Mouse (Mus musculus): ENCODE data around the gene Fam193b.
"Not testable (repeated sequence)": the region's sequence is repeated elsewhere in the genome, so short reads cannot be mapped to it uniquely, and the experiment has no call there.

Fam193b gene

DNA sequence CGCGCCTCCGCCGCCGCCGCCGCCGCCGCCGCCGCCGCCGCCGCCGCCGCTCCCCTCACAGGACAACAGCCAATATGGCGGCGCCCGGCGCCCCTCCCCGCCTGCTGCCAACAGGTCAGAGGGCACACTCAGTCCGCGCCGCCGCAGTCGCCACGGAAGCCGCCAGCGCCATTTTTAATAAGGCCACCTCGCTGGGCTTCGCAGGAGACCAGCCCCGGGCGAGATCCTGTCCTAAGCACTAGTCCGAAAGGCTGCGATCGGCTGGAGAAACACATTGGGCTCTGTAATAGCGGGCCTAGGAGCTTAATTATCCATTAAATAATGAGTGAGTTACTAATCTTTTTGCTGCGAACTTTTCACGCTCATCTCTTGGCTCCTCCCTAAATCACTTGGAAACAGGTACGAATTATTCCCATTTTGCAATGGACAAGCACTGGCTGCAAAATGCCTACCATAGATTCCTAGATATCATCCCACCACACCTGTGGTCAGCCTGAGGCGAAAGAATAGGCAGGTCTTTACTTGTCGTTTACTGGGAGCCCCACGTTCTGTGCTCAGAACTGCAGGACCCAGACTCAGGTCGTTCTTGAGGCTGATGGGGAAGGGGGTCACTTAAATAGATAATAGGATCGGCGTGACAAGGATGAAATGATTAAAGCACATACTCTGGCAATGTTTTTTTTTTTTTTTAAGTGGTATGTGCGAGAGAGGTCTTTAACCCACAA is at the start of gene Fam193b:
Gene Fam193b, minus strand, starts transcription at position 94 of the 725 bp plus-strand sequence.
- in situ Hi-C loops (cut with MboI, MseI): no loop called here

DNA sequence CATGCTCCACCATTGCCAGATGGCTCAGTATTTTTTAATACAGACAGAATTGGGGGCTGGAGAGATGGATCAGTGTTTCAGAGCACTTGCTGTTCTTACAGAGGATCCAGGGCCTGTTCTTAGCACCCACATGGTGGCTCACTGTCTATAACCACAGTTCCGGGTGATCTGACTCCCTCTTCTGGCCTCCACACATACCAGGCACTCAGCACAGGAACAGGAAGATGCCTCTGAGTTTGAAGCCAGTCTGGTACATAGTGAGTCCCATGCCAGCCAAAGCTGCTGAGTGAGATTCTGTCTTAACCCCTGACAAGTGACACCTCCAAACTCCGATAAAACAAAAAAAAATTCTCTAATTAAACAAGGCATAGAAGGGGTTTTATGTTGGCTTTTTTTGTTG is 49.4 kb upstream of the Fam193b start:
- in situ Hi-C loops (cut with MboI, MseI): no loop called here

DNA sequence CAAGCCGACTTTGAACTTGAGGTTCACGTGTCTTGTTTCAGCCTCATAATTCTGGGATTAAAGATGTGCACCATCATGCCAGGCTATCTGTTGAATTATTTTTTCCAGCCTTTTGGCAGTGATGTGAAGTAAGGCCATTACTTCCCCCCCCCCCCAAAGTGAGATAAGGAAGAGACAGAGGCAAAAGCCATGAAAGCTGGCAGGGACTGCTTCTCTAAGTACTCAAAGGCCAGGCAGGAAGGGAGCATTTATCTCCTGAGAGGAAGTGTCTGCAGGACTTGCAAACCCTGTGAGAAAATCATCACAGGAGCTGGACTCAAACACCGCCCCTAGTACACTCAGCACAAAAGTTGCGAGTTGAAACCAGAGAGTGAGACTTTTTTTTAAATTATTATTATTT is 48.4 kb upstream of the Fam193b start:
- in situ Hi-C loops (cut with MboI, MseI): no loop called here

DNA sequence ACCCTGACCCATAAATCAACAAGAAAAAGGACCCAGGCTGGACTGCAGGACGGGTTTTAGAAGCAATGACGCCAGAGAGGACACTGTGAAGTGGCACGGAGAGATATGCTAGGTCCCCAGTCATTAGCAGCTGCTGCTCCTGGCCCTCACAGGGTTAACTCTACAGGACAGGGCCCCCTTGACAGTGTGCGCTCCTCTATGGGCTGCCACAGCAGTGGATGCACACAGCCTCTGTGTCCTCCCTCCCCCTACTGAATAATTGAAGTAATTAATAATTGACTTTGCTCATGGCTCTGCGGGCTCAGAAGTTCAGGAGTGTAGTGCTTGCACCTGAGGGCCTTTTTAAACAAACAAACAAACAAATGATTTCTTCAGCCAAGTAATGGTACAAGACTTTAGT is 42.6 kb upstream of the Fam193b start:
- in situ Hi-C loops (cut with MboI, MseI): no loop called here

DNA sequence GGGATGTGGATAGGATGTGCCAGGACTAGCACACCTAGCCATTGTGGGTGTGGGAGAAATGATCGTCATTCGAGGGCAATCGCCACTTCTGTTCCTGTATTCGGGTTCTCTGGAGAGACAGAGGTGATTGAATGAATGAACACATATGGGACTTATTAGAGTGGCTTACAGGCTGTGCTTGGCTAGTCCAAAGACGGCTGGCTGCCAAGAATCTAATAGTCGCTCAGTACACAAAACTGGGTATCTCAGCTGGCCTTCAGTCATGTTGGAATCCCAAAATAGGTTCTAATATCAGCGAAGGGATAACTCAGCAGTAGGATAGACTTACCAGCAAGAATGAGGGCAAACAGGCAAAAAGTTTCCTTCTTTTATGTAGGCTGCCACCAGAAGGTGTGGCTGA is 41.1 kb upstream of the Fam193b start:
- in situ Hi-C loops (cut with MboI, MseI): no loop called here

DNA sequence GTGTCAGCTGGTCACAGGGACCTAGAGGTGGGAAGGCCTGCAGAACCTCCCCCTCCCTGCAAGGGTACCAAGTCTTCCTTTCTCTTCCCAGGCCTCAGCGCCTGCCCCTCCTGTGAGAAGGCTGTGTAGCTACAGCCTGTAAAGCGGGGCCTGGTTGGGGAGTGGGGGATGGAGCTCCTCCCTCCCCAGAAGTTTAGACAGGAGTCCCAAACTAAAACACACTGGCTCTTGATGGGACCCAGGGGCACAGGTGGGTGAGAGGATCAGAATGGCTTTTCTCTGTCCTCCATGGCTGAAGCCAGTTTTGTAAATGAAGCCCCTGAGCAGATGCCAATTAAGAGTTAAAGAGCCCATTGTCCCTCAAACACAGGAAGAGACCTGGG is 36.7 kb upstream of the Fam193b start:
- in situ Hi-C loops (cut with MboI, MseI): no loop called here

DNA sequence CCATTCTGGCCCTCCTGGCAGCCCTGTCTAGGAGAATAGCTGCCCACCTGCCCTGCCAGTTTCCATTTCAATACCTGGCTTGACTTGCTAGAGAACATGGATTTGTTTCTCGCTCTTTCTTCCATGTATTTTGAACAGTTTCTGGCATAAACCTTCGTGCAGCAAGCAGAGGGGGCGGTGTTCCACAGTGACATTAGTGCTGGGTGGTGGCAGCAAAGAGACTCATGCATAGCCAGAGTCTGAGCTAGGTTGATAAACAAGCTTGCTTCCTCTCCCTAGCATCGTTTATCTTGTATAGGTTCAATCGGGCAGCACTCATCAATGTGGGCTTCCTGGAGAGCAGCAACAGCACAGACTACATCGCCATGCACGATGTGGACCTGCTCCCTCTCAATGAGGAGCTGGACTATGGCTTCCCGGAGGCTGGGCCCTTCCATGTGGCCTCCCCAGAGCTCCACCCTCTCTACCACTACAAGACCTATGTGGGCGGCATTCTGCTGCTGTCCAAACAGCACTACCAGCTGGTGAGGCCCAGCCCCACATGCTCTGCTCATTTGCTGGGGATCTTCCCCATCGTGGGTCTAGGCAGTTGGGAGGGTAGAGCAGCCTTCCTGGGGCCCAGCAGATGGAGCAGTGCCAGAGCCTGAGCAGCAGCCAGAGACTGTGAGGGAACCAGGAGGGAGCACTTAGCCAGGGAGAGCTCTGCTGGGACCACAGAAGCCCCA is 36.1 kb upstream of the Fam193b start:
- in situ Hi-C loops (cut with MboI, MseI): no loop called here

DNA sequence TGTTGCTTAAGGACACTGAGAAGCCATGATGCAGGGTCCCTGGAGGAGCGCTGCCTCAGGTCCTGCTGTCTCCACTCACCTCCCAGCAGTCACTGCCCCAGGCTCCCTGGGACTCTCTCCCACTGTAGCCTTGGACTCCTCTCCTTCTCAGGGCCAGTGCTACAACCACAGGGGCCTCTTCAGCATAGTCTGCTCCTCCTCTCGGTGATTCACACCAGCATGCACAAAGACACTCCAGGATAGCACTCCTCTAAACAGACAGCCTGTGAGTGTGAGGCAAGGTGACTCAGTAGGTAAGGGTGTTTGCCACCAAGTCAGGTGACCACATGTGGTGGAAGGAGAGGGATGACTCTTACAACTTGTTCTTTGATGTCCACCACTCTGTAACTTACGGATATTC is 33.7 kb upstream of the Fam193b start:
- in situ Hi-C loops (cut with MboI, MseI): loop anchor here (5.0 kb wide), 1 partner anchor 33 kb away; the partner anchor contains the start of gene Ddx46

DNA sequence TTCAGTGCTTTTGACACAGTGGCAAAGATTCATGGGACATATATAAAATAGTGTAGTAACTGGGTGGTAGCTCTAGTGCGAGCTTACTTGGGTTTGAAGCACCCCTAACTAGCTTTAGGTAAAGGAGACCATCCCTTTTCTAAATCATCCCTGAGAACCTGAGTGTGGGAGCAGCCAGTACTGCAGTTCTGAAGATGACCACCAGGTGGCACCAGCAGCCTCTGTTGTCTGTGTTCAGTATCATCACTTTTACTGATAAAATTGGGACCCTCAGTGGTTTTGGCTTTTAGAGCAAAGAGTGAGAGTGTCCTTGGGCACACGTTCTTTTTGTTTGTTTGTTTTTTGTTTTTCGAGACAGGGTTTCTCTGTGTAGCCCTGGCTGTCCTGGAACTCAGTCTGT is 30.7 kb upstream of the Fam193b start:
- in situ Hi-C loops (cut with MboI, MseI): loop anchor here (5.0 kb wide), 1 partner anchor 36 kb away; the partner anchor contains the start of gene Ddx46

DNA sequence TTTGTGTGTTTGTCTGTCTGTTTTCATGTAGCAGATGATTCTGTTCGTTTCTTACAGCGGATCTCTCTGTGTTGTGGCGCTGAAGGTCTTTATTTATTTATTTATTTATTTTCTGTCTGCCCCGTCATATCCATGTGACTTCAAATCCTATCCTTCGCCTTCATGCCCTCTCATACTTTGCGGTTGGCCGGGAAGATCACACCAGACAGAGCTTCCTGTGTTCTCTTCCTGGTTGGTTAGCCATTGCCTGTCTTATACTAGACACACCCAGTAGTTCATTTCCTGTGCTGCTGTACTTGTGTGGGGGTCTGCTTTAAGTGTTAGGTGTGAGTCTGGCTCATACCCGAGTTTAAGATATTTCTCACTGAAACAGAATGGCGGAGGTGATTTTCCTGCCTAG is 29.7 kb upstream of the Fam193b start:
- in situ Hi-C loops (cut with MboI, MseI): loop anchor here (5.0 kb wide), 1 partner anchor 37 kb away; the partner anchor contains the start of gene Ddx46

DNA sequence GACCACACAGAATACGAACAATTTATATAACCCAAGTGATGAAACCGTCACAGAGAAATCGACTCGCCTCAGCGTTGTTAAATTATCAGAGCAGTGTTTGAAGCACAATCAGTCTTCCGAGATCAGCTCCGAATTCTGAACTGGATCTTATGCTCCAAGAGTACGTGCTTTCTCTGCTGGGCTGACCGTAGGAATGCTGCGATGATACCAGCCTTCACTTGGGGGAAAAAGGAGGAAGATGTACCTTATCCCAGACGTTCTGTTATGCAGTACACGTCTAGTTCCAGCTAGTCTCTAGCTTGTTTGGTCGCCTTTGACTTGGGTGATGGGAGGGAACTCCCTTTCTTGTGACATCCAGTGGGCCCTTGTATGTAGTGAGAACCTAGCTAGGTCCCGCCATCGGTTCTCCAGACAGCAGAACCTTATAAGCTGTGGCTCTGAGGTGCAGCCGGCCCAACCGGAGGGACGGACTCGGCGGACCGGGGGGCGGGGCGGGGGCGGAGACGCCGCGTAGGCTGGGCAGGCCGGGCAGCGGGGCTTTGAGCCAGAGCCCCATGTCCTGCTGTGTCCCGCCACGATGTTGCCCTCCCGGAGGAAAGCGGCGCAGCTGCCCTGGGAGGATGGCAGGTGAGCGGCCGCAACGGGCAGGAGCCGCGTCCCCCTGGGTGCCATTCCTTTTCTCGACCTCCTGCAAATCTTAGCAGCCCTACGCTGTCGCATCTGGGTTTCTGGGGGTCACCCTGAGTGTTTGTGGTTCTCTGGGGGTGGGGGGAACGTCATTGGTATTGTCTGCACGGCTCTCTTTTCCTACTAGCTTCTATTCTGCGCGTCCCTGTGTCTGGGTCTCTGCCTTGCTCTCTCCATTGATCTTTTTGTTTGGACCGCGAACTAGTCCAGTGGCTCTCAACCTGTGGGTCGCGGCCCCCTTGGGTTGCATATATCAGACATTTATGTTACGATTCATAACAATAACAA is 28.9 kb upstream of the Fam193b start, which contains the start of gene B4galt7:
Gene B4galt7, plus strand, starts transcription at position 331 of the 975 bp plus-strand sequence.
- in situ Hi-C loops (cut with MboI, MseI): loop anchor here (5.0 kb wide), 2 partner anchors 37 to 493 kb away; partner anchors contain the start of genes Ddx46 and Zfp346

DNA sequence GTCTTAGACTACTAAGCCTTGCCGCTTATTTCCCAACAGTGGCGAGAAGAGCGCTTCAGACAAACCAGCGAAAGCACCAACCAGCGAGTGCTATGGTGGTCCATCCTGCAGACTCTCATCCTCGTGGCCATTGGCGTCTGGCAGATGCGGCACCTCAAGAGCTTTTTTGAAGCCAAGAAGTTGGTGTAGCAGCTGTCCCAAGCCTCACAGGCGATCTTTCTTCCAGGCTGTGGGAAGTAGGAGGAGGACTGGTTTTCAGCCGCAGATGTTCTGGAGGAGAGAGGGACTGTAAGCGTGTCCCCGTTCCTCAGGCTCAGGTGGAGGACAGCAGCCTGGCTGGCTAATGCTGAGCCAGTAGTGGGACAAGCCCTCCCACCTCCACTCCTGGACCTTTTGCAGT is 25.9 kb upstream of the Fam193b start:
- in situ Hi-C loops (cut with MboI, MseI): loop anchor here (5.0 kb wide), 1 partner anchor 490 kb away; the partner anchor contains the start of gene Zfp346

DNA sequence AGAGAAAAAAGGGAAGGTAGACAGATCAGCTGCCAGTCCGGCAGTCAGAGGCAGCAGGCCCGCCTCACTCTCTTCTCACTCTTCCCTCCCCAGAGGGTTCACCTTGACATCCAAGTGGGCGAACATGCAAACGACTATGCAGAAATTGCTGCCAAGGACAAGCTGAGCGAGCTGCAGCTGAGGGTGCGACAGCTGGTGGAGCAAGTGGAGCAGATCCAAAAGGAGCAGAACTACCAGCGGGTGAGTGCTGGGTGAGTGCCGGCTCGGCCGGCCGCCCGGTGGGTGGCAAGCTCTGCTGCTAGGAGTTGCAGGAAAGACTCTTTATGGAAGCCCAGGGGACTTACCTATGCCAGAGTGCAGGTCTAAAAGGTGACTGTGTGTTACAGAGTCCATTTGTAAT is 24.5 kb upstream of the Fam193b start:
- in situ Hi-C loops (cut with MboI, MseI): loop anchor here (5.0 kb wide), 1 partner anchor 488 kb away; the partner anchor contains the start of gene Zfp346

DNA sequence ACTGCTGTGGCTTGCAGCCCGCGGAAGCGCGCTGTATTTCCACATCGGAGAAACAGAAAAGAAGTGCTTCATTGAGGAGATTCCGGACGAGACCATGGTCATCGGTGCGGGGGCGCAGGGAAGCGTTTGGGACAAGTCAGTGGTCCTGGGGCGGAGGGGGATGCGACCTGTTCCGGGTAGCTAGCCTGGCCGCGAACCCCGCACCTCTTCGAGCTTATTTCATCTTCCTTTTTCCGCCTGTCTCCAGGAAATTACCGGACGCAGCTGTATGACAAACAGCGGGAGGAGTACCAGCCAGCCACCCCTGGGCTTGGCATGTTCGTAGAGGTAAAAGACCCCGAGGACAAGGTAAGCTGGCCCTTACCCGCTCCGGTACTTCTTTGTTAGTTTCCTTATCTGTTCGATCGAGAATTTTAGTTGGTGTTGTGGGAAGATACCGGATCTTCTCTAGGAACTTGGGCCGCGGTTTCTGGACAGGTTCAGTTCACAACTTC is 22.4 kb upstream of the Fam193b start:
- in situ Hi-C loops (cut with MboI, MseI): no loop called here

DNA sequence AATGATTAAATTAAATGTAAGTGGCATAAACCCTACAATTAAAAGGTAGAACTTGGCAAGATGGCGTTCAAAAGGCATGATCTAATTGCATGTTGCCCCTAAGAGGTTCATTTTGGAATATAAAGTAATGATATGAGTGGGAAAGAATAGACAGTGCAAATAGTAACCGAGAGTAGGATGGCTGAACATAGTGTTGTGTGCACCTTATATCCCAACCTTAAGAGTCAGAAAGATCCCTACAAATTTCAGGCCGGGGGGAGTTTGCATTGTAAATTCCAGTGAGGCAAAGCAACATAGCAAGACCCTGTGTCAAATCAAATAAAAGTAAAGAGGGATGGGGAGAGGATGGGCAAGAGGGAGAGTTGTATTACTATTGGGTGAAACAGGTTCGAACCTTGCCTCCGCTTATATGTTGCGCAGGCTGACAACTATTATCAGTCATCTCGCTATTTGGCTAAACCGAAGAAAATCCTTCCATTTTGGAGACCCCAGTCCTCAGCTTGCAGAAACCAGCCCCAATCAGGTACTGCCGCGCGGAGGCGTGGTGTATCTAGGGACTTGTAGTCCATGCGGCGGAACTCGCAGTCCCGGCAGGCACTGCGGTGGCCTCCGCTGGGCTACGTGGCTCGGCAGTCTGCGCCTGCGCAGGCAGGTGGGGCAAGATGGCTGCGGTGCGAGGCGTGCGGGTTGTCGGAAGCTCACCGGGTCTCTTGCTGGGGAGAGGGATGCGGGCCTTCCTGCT is 21.8 kb upstream of the Fam193b start:
- in situ Hi-C loops (cut with MboI, MseI): no loop called here

DNA sequence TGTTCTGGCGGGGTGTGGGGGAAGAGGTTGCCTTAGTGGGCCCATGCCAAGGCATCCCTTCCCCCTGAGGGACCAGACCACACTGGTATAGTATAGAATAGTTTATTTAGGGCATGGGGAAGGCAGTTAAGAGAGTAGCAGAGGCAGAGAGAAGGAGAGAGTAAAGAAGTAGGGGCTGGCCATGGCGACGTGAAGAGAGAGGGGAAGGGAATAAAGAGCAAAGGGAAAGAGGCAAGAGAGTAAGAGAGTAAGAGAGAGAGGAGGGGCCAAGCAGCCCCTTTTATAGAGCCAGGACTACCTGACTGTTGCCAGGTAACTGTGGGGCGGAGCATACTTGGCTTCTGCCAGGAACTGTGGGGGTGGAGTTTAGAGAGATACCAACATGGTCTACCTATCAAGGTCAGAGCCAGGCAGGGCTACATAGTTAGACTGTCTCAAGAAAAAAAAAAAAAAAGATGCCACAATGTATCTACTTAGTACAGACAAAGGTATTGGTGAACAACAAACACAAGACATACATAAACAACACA is 21.1 kb upstream of the Fam193b start:
- in situ Hi-C loops (cut with MboI, MseI): no loop called here

DNA sequence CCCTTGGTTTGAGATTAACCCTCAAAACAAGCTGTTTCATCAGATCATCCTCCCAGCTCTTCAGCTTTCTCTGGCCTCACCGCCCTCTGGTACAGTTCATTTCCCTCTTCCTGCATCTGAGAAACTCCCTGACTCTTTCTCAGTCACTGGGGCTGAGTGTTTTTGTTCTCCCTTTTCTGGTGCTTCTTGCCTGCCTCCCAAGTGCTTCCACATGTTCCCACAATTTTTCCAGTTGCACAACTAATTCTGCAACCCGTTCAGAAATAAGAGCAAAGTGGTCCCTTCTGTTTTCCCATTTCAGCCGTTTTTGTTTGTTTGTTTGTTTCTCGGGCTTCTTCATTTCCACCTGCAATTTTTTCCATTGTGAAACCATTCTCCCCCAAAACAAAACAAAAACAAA is 7.2 kb upstream of the Fam193b start:
- in situ Hi-C loops (cut with MboI, MseI): no loop called here

DNA sequence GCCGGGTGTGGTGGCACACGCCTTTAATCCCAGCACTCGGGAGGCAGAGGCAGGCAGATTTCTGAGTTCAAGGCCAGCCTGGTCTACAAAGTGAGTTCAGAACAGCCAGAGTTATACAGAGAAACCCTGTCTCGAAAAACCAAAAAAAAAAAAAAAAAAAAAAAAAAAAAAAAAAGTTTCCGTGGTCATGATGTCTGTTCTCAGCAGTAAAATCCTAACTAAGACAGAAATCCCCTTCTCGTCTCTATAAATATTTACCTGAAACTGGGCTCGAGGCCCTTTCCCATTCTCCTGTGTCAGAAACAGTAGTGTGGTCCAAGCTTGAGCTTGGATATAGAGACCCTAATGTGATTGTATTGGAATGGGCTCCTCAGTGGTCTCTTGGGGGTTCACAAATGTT is 6.0 kb upstream of the Fam193b start:
- in situ Hi-C loops (cut with MboI, MseI): not testable (repeated sequence)

DNA sequence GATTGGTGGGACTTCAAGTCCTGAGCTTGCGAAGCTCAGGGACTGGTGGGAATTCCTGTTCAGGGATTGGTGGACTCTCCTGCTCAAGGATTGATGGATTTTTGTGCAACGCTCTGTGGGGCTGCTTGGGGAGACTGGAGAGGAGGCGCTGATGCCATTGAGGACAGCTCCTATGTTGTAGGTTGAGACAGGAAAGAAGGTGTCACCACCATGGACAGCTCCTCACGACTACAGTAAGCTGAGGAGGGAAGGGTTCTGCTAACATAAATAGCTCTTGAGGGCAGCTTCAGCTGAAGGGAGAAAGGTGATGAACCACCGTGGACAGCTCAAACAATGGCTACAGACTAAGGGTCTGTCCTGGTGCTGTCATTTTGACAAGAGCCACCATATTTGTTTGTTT is 5.0 kb upstream of the Fam193b start:
- in situ Hi-C loops (cut with MboI, MseI): no loop called here

DNA sequence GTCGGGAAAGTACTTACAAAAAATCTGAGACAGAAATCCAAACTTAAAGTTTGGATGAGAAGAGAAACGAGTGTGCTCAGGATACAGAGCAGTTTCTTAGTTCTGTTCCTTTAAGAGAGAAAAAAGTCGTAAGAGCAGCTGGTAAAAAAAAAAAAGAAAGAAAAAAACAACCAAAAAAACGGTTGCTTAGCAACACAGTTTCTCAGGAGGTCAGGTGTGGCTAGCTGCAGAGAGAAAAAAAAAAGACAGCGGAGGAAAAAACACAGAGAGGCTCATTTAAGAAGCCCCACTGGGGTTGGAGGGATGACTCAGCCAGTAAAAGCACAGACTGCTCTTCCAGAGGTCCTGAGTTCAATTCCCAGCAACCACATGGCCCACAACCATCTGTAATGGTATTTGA is 3.4 kb upstream of the Fam193b start:
- in situ Hi-C loops (cut with MboI, MseI): no loop called here
